Mouse (Mus musculus) G1E (cell line): ENCODE results near the gene Trim25. TPM values are rescaled to one million over a fixed set of nuclear protein-coding genes. Genes with fewer than 3 reads are reported as not detected.

Experiments used
- ATAC-seq: 2 replicates; pipeline ENCODE4 v1.8.0; 2016; ENCODE audit warnings: mild to moderate bottlenecking; ENCODE audit not compliant: insufficient number of reproducible peaks, poor library complexity, low FRiP score, severe bottlenecking; ENCODE audit errors: extremely low read depth
- DNase-seq: peaks from one replicate; pipeline ENCODE4 v3.0.0; 2012; ENCODE audit warnings: low spot score
- H3K27me3 ChIP-seq: 2 replicates; pipeline ENCODE4 v1.6.1; 2012; ENCODE audit warnings: mild to moderate bottlenecking, low read length, inconsistent platforms; ENCODE audit not compliant: insufficient read depth
- H3K36me3 ChIP-seq: replicated peaks from 2 replicates; pipeline ENCODE3; 2012; ENCODE audit warnings: mild to moderate bottlenecking, inconsistent platforms
- H3K4me1 ChIP-seq: 2 replicates; pipeline ENCODE4 v1.6.1; 2012; ENCODE audit warnings: low read depth, low read length, inconsistent platforms, mixed read lengths; ENCODE audit not compliant: insufficient read depth
- H3K4me3 ChIP-seq: 2 replicates; pipeline ENCODE4 v1.5.1; 2012; ENCODE audit warnings: low read depth, mild to moderate bottlenecking, inconsistent platforms, low read length, moderate library complexity, mixed read lengths
- H3K9me3 ChIP-seq: replicated peaks from 2 replicates; pipeline ENCODE4 v1.6.1; 2012; ENCODE audit warnings: inconsistent platforms
- CTCF ChIP-seq: IDR thresholded peaks from 2 replicates; pipeline ENCODE4 v1.5.1; 2012; ENCODE audit warnings: low read depth, low read length, inconsistent platforms, mixed read lengths
- GATA1 ChIP-seq: IDR thresholded peaks from 2 replicates; pipeline ENCODE4 v1.6.1; 2012; ENCODE audit warnings: borderline replicate concordance, low read length, inconsistent platforms, mixed read lengths
- GATA2 ChIP-seq: IDR thresholded peaks from 2 replicates; pipeline ENCODE4 v1.6.1; 2012; ENCODE audit warnings: low read depth, low read length, inconsistent platforms, borderline replicate concordance
- POLR2AphosphoS5 ChIP-seq: IDR thresholded peaks from 2 replicates; pipeline ENCODE4 v1.6.1; 2012; ENCODE audit warnings: low read depth, low read length, inconsistent platforms; ENCODE audit not compliant: insufficient replicate concordance
- TAL1 ChIP-seq: conservative IDR thresholded peaks from 2 replicates; pipeline ENCODE4 v1.6.1; 2012; ENCODE audit warnings: low read depth, low read length, inconsistent platforms, mixed read lengths
- polyA plus RNA-seq: library from polyadenylated mRNA; stranded (reverse); fragments of >175 nt; gene quantifications from 2 replicates; pipeline ENCODE4 v1.2.3, GENCODE M21; 2012
- total RNA-seq, 2 experiments: library from RNA; stranded (forward) in 1 of 2; stranded (reverse) in 1 of 2; fragments of 200-1000 nt in 1 of 2; fragments of >200 nt in 1 of 2; fragmentation: Nextera tagmentation in 1 of 2; gene quantifications; 2 replicates each; pipeline ENCODE4 v1.2.3; 2014 to 2017

Trim25 gene
- total and polyA plus RNA-seq, 3 experiments = 36.4 to 75.4 (median 69.6) TPM

- no peak for DNase-seq
- Histone ChIP-seq H3K4me3 (no peak overlapping the region), H3K27me3 (no peaks in the 10 kb centered on the region), H3K4me1 (peaks cover 49% of the 10 kb centered on the region), H3K9me3 (no peaks in the 10 kb centered on the region), H3K36me3 (peaks cover 95% of the 10 kb centered on the region)
- no peak for TF ChIP-seq POLR2AphosphoS5
- ATAC-seq = no peak
Measured at GRCm38 (mm10) chr11:89006404-89006803, 7.2 kb downstream of the Trim25 start.

GRCm38 (mm10) chr11:89007582-89007981, 8.4 kb downstream of the Trim25 start:
- no peak for TF ChIP-seq POLR2AphosphoS5
- no peak for TF ChIP-seq GATA2
- no peak for TF ChIP-seq CTCF
- no peak for TF ChIP-seq GATA1
- TF ChIP-seq TAL1 = no peak
- Histone ChIP-seq H3K4me3 (no peak overlapping the region), H3K27me3 (no peaks in the 10 kb centered on the region), H3K9me3 (no peaks in the 10 kb centered on the region), H3K36me3 (peaks cover 96% of the 10 kb centered on the region), H3K4me1 (peaks cover 38% of the 10 kb centered on the region)
- ATAC-seq (no peak), DNase-seq (no peak)

GRCm38 (mm10) chr11:89009066-89009465, 9.9 kb downstream of the Trim25 start:
- H3K36me3 ChIP-seq = peaks cover 96% of the 10 kb centered on the region
- peaks cover 33% of the 10 kb centered on the region for H3K4me1 ChIP-seq
- TF ChIP-seq CTCF = no peak
- no peak for TF ChIP-seq GATA2
- no peak for TF ChIP-seq GATA1
- no peak for TF ChIP-seq POLR2AphosphoS5
- TF ChIP-seq TAL1 = no peak
- DNase-seq (no peak), ATAC-seq (no peak)
- H3K4me3 ChIP-seq = no peak overlapping the region
- H3K9me3 ChIP-seq = no peaks in the 10 kb centered on the region
- H3K27me3 ChIP-seq = no peaks in the 10 kb centered on the region

- H3K36me3 ChIP-seq = peaks cover 97% of the 10 kb centered on the region
- no peaks in the 10 kb centered on the region for H3K27me3 ChIP-seq
- H3K4me3 ChIP-seq = no peak overlapping the region
- no peak for TF ChIP-seq GATA1
- no peak for TF ChIP-seq CTCF
- TF ChIP-seq TAL1 = no peak
- TF ChIP-seq POLR2AphosphoS5 = no peak
- TF ChIP-seq GATA2 = no peak
- DNase-seq (no peak), ATAC-seq (no peak)
- H3K4me1 ChIP-seq = peaks cover 33% of the 10 kb centered on the region
- no peaks in the 10 kb centered on the region for H3K9me3 ChIP-seq
Measured at GRCm38 (mm10) chr11:89009496-89009895, 10.3 kb downstream of the Trim25 start.

- Histone ChIP-seq H3K9me3 (no peaks in the 10 kb centered on the region), H3K4me3 (no peak overlapping the region), H3K4me1 (peaks cover 42% of the 10 kb centered on the region), H3K27me3 (no peaks in the 10 kb centered on the region), H3K36me3 (peaks cover 99% of the 10 kb centered on the region)
- DNase-seq (no peak), ATAC-seq (no peak)
- TF ChIP-seq CTCF = no peak
- no peak for TF ChIP-seq POLR2AphosphoS5
- no peak for TF ChIP-seq GATA2
- TF ChIP-seq GATA1 = no peak
- TF ChIP-seq TAL1 = no peak
Measured at GRCm38 (mm10) chr11:89012241-89012640, 13.1 kb downstream of the Trim25 start.

- no peak for DNase-seq
- H3K36me3 ChIP-seq = peaks cover 97% of the 10 kb centered on the region
- peak; percentile 88 for TF ChIP-seq TAL1
- no peak for TF ChIP-seq GATA2
- ATAC-seq = peak; percentile 51
- no peaks in the 10 kb centered on the region for H3K9me3 ChIP-seq
- no peaks in the 10 kb centered on the region for H3K27me3 ChIP-seq
- H3K4me1 ChIP-seq = peaks cover 82% of the 10 kb centered on the region
- H3K4me3 ChIP-seq = no peak overlapping the region; the same call in 1 of the 2 replicates
Measured at GRCm38 (mm10) chr11:89017514-89018182, 18.5 kb downstream of the Trim25 start.
